Mouse (Mus musculus): Measurements from ENCODE around the gene Gm11985. TPM values are rescaled to one million over a fixed set of nuclear protein-coding genes. Genes with fewer than 3 reads are reported as not detected.

Gm11985 gene
- total RNA-seq, 2 experiments from 2014 or later = not detected

- no peak for DNase-seq
Observed at GRCm38 (mm10) chr11:7153081-7153480, 35.3 kb downstream of the Gm11985 start.

- DNase-seq = no peak
Observed at GRCm38 (mm10) chr11:7152371-7152770, 36.0 kb downstream of the Gm11985 start.

- no peak for DNase-seq
Observed at GRCm38 (mm10) chr11:7150511-7150910, 37.9 kb downstream of the Gm11985 start.

GRCm38 (mm10) chr11:7149471-7149870 is 38.9 kb downstream of the Gm11985 start:
- DNase-seq = no peak

GRCm38 (mm10) chr11:7147945-7148344 is 40.4 kb downstream of the Gm11985 start:
- DNase-seq = no peak

GRCm38 (mm10) chr11:7147536-7147935 is 40.8 kb downstream of the Gm11985 start:
- no peak for DNase-seq

GRCm38 (mm10) chr11:7145221-7145620 is 43.1 kb downstream of the Gm11985 start:
- peak; percentile 45 for DNase-seq

GRCm38 (mm10) chr11:7144369-7144768 is 44.0 kb downstream of the Gm11985 start:
- peak; percentile 32 for DNase-seq

- DNase-seq = peak; percentile 77
Observed at GRCm38 (mm10) chr11:7142725-7143124, 45.6 kb downstream of the Gm11985 start.

GRCm38 (mm10) chr11:7140449-7140848 is 47.9 kb downstream of the Gm11985 start:
- peak; percentile 63 for DNase-seq

GRCm38 (mm10) chr11:7138370-7138769 is 50.0 kb downstream of the Gm11985 start:
- DNase-seq = no peak

GRCm38 (mm10) chr11:7136246-7136855 is 52.0 kb downstream of the Gm11985 start:
- DNase-seq = no peak

GRCm38 (mm10) chr11:7135763-7136162 is 52.6 kb downstream of the Gm11985 start:
- peak; percentile 61 for DNase-seq

GRCm38 (mm10) chr11:7135301-7135700 is 53.1 kb downstream of the Gm11985 start:
- no peak for DNase-seq

GRCm38 (mm10) chr11:7134319-7134718 is 54.0 kb downstream of the Gm11985 start:
- no peak for DNase-seq

GRCm38 (mm10) chr11:7133736-7134135 is 54.6 kb downstream of the Gm11985 start:
- DNase-seq = no peak

Other genes starting within 250 kb of the Gm11985 start
- gene Adcy1, start 125.1 kb downstream of the Gm11985 start, total RNA-seq (2021) = 1 to 10 TPM; 3.3 to 4.4 TPM
- gene Igfbp1, start 9.2 kb upstream of the Gm11985 start, total RNA-seq (2021) = 100 to 1,000 TPM; 133 to 360 TPM
- 10 to 100 TPM; 51.9 to 77.2 TPM for gene Igfbp3, start 25.4 kb upstream of the Gm11985 start, total RNA-seq (2021)